Mouse (Mus musculus) heart, adult 2 months (tissue): Measurements from ENCODE around the gene Esrp2.

ENCODE experiments used
- CTCF ChIP-seq: fragments of 200-600 bp; IDR thresholded peaks from 2 replicates; pipeline ENCODE4 v1.8.1; 2022; ENCODE audit warnings: antibody characterized with exemption, mild to moderate bottlenecking, moderate library complexity
- EP300 ChIP-seq: fragments of 200-500 bp; IDR thresholded peaks from 2 replicates; pipeline ENCODE4 v1.6.1; 2011; ENCODE audit warnings: low read depth, low read length, control low read depth; ENCODE audit not compliant: insufficient read depth

DNA sequence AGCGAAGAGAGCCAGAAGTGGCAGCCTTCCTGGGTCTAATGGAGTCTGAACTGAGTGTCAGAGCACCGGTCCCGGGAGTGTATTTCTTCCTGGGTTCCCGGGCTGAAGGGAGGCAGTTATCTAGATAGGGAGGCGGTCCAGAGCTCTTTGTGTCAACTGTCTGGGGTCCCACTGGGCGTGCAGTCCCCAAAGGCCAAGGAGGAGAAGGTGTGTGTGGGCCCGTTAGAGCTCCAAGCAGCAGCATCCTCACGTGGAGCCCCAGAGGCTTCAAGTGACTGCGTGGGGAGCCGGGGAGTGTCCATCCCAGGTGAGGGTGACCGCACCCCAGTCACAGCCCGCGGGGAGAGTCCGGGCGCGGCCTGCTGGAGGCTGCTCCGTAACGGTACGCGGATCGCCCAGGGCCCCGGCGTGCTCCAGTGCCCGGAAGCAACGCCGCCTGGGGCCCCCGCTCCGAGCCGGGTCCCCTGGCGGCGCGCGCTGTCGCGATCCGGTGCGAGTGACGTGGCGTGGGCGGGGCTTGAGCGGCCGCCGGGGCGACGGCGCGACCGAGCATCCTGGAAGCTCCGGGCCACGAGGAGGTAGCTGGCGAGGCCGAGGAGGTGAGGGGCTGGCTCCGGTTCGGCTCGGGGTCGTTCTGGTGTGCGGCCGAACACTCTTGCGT lies 31.7 kb upstream of the Esrp2 start, which contains the start of gene Slc7a6:
- TF ChIP-seq EP300 (no peak), CTCF (peak; percentile 48)
